Mouse (Mus musculus) heart, embryonic 13.5 days (tissue): Measurements from ENCODE around the gene Stmnd1. TPM values are rescaled to one million over a fixed set of nuclear protein-coding genes. Genes with fewer than 3 reads are reported as not detected.

Source experiments
- ATAC-seq: fragments of 200-750 bp; cut with Nextera tagmentation; 2 replicates; pipeline ENCODE4 v1.8.0; 2017; ENCODE audit warnings: moderate TSS enrichment; ENCODE audit not compliant: insufficient number of reproducible peaks, low FRiP score, low TSS enrichment; ENCODE audit errors: extremely low read depth
- H3K27ac ChIP-seq: fragments of 300-500 bp; sonication (generic); replicated peaks from 2 replicates; pipeline ENCODE4 v1.5.1; 2015; ENCODE audit warnings: moderate library complexity, mild to moderate bottlenecking, inconsistent platforms
- H3K27me3 ChIP-seq: fragments of 300-500 bp; sonication (generic); replicated peaks from 2 replicates; pipeline ENCODE4 v1.6.1; 2015; ENCODE audit warnings: mild to moderate bottlenecking, inconsistent platforms
- H3K36me3 ChIP-seq: fragments of 300-500 bp; sonication (generic); 2 replicates; pipeline ENCODE4 v1.6.1; 2015; ENCODE audit warnings: mild to moderate bottlenecking, inconsistent platforms
- H3K4me1 ChIP-seq: fragments of 300-500 bp; sonication (generic); 2 replicates; pipeline ENCODE4 v1.6.1; 2015; ENCODE audit warnings: inconsistent platforms
- H3K4me2 ChIP-seq: fragments of 300-500 bp; sonication (generic); 2 replicates; pipeline ENCODE4 v1.6.1; 2015; ENCODE audit warnings: inconsistent platforms, mild to moderate bottlenecking, moderate library complexity
- H3K4me3 ChIP-seq: fragments of 300-500 bp; sonication (generic); 2 replicates; pipeline ENCODE4 v1.5.1; 2015; ENCODE audit warnings: moderate library complexity, mild to moderate bottlenecking, inconsistent platforms
- H3K9ac ChIP-seq: fragments of 300-500 bp; sonication (generic); 2 replicates; pipeline ENCODE4 v1.6.1; 2015; ENCODE audit warnings: inconsistent platforms, mild to moderate bottlenecking, moderate library complexity
- H3K9me3 ChIP-seq: fragments of 300-500 bp; sonication (generic); 2 replicates; pipeline ENCODE4 v1.6.1; 2016; ENCODE audit warnings: inconsistent platforms
- WGBS: fragments of 180-500 bp; shearing (Covaris S2); methylation state at CpG from one replicate; pipeline ENCODE4 v1.1.7; 2015; ENCODE audit warnings: mixed read lengths; 5-methylcytosine and 5-hydroxymethylcytosine counted together
- polyA plus RNA-seq: library from polyadenylated mRNA; unstranded; fragments of >200 nt; fragmentation: Nextera tagmentation; extraction: Ambion mirVana; gene quantifications from 2 replicates; pipeline ENCODE4 v1.2.1, GENCODE M21; 2015

Gene Stmnd1
- polyA plus RNA-seq, 1 experiment from 2014 or later, result 0.17 TPM

- no peak for ATAC-seq
- 3% methylated on average over 4 of the region's 4 CpGs for WGBS
- no peaks in the 10 kb centered on the region for H3K9me3 ChIP-seq
- H3K4me1 ChIP-seq, result peaks cover 12% of the 10 kb centered on the region
- no peak overlapping the region for H3K4me3 ChIP-seq
- H3K27ac ChIP-seq, result no peak overlapping the region
- H3K36me3 ChIP-seq, result no peaks in the 10 kb centered on the region
- no peak overlapping the region for H3K9ac ChIP-seq
- H3K4me2 ChIP-seq, result no peak overlapping the region
- no peaks in the 10 kb centered on the region for H3K27me3 ChIP-seq
Measured at GRCm38 (mm10) chr13:46257847-46258246, 15.7 kb upstream of the Stmnd1 start.

DNA sequence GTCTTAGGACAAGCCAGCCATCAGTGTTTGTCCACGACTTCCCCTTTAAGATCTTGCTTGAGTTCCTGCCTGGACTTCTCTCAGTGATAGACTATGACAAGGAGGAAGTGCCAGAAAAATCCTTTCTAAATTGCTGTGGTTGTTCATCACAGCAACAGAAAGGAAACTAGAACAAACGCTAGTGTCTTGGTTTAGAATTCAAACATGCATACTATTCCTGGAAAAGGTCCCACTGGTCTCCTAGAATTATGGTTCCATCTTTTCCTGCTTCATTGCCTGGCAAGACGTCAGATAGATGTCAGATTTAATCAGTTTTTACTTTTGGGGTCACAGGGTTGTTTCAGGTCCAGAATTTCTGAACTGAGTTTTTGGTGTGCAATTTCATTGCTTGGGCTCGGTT lies 14.0 kb upstream of the Stmnd1 start:
- H3K9me3 ChIP-seq, result no peaks in the 10 kb centered on the region
- H3K4me1 ChIP-seq, result peaks cover 9% of the 10 kb centered on the region
- no peak overlapping the region for H3K4me3 ChIP-seq
- no peak overlapping the region for H3K4me2 ChIP-seq
- no peak overlapping the region for H3K27ac ChIP-seq
- no peaks in the 10 kb centered on the region for H3K27me3 ChIP-seq
- no peaks in the 10 kb centered on the region for H3K36me3 ChIP-seq
- H3K9ac ChIP-seq, result no peak overlapping the region
- no peak for ATAC-seq
- WGBS, result 52% methylated on average over 4 of the region's 4 CpGs

GRCm38 (mm10) chr13:46261244-46261643 lies 12.3 kb upstream of the Stmnd1 start:
- H3K9ac ChIP-seq, result no peak overlapping the region
- no peaks in the 10 kb centered on the region for H3K36me3 ChIP-seq
- no peaks in the 10 kb centered on the region for H3K27me3 ChIP-seq
- no peaks in the 10 kb centered on the region for H3K4me1 ChIP-seq
- 58% methylated on average over 3 of the region's 3 CpGs for WGBS
- no peak for ATAC-seq
- no peaks in the 10 kb centered on the region for H3K9me3 ChIP-seq
- no peak overlapping the region for H3K27ac ChIP-seq
- no peak overlapping the region for H3K4me2 ChIP-seq
- no peak overlapping the region for H3K4me3 ChIP-seq

- H3K4me2 ChIP-seq, result no peak overlapping the region
- no peaks in the 10 kb centered on the region for H3K27me3 ChIP-seq
- H3K36me3 ChIP-seq, result no peaks in the 10 kb centered on the region
- H3K4me1 ChIP-seq, result peaks cover 21% of the 10 kb centered on the region
- H3K9me3 ChIP-seq, result no peaks in the 10 kb centered on the region
- no peak overlapping the region for H3K4me3 ChIP-seq
- ATAC-seq, result no peak
- no peak overlapping the region; the same call in 1 of the 2 replicates for H3K27ac ChIP-seq
- H3K9ac ChIP-seq, result no peak overlapping the region
Measured at GRCm38 (mm10) chr13:46267783-46268182, 5.7 kb upstream of the Stmnd1 start.

DNA sequence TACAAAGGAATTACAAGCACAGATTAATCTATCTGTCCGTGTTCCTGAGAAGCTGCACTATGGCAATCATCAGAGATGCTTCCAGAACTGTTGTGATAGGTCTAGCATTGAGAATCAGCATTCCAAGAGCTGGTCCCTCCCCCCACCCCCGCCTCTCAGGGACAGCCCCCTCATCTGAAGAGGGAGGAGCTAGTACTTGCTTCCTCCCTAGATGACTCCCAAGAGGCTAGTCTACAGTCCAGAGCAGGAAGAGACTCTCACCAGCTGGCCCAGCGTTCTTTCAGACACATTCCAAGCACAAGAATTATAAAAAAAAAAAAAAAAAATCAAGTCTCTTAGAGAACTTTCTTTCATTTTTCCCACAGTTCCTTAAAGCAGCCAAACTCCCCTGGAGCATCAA lies 5.2 kb upstream of the Stmnd1 start:
- no peak for ATAC-seq

DNA sequence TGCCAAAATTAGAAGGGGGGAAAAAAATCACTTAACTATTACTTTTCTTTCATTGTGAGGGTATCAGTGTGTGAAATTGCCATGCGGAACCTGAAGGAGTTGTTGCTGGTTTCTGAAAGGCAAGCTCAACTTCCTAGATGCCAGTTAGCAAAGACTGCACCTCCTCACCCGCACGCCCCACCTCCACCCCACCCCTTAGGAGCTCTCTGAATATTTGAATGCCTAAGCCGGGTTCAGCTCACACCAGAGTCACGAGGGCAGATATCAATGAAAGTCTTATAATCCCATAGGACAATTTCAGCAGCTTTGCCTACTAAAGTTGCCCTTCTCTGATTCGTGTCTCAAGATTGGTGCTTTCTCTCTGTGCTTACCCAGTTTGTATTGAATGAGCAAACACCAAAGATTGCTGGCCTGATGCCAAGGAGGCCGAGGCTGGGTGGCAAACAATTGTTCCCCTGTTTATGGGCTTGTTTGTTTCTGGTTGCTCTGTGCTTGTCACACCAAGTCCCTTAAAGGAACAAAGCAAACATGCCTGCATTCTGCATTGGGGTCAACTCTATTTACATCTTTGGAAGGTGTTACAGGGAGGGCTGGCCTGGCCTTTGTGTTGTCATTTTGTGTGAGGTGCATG lies 4.6 kb upstream of the Stmnd1 start:
- H3K4me1 ChIP-seq, result peaks cover 31% of the 10 kb centered on the region
- no peak for ATAC-seq
- H3K27me3 ChIP-seq, result no peaks in the 10 kb centered on the region
- no peaks in the 10 kb centered on the region for H3K9me3 ChIP-seq
- H3K4me2 ChIP-seq, result no peak overlapping the region
- H3K36me3 ChIP-seq, result no peaks in the 10 kb centered on the region
- no peak overlapping the region for H3K9ac ChIP-seq
- 52% methylated on average over 7 of the region's 7 CpGs for WGBS
- no peak overlapping the region for H3K4me3 ChIP-seq
- no peak overlapping the region for H3K27ac ChIP-seq

More for the DNA sequence above, 5.2 kb upstream of the Stmnd1 start:
- no peak overlapping the region for H3K4me2 ChIP-seq
- no peaks in the 10 kb centered on the region for H3K9me3 ChIP-seq
- no peaks in the 10 kb centered on the region for H3K36me3 ChIP-seq
- H3K27ac ChIP-seq, result no peak overlapping the region; the same call in 1 of the 2 replicates
- 36% methylated on average over 3 of the region's 3 CpGs for WGBS
- H3K27me3 ChIP-seq, result no peaks in the 10 kb centered on the region
- no peak overlapping the region for H3K4me3 ChIP-seq
- peaks cover 26% of the 10 kb centered on the region for H3K4me1 ChIP-seq
- no peak overlapping the region for H3K9ac ChIP-seq

- Histone ChIP-seq H3K9me3 (no peaks in the 10 kb centered on the region), H3K9ac (peak overlapping the region; percentile 69), H3K36me3 (no peaks in the 10 kb centered on the region), H3K4me2 (peak overlapping the region; percentile 67), H3K27ac (peak overlapping the region; percentile 26), H3K4me1 (peaks cover 33% of the 10 kb centered on the region), H3K4me3 (peak overlapping the region; percentile 41), H3K27me3 (no peaks in the 10 kb centered on the region)
- 6% methylated on average over 16 of the region's 17 CpGs for WGBS
- ATAC-seq, result no peak
Measured at GRCm38 (mm10) chr13:46272811-46273452, 589 bp upstream of the Stmnd1 start.

DNA sequence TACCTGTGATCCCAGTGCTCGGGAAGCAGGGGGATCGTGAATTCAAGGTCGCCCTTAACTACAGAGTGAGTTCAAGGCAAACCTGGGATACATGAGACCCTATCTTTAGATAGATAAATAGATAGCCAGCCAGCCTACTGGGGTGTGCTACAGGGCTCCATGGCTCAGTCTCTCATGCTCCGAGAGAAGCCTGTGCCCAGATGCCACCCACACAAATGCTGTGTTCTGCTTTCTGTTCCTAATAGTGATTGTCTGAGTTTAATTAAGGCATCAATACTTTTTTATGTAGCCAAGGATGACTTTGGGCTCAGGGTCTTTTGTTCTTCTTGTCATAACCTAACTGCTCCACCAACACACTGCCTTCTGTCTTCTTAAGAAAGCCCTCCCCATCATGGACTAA lies 2.2 kb downstream of the Stmnd1 start:
- no peak overlapping the region for H3K27ac ChIP-seq
- peaks cover 18% of the 10 kb centered on the region for H3K4me1 ChIP-seq
- H3K9me3 ChIP-seq, result no peaks in the 10 kb centered on the region
- no peak overlapping the region for H3K4me3 ChIP-seq
- H3K9ac ChIP-seq, result no peak overlapping the region
- WGBS, result 84% methylated on average over 4 of the region's 4 CpGs
- no peak for ATAC-seq
- no peaks in the 10 kb centered on the region for H3K36me3 ChIP-seq
- no peak overlapping the region for H3K4me2 ChIP-seq
- no peaks in the 10 kb centered on the region for H3K27me3 ChIP-seq

- Histone ChIP-seq H3K4me2 (no peak overlapping the region), H3K4me3 (no peak overlapping the region), H3K9ac (no peak overlapping the region), H3K9me3 (no peaks in the 10 kb centered on the region), H3K27me3 (no peaks in the 10 kb centered on the region), H3K36me3 (no peaks in the 10 kb centered on the region), H3K27ac (no peak overlapping the region), H3K4me1 (no peaks in the 10 kb centered on the region)
- ATAC-seq, result no peak
- WGBS, result 81% methylated on average over 2 of the region's 2 CpGs
Measured at GRCm38 (mm10) chr13:46282543-46282942, 9.0 kb downstream of the Stmnd1 start.

DNA sequence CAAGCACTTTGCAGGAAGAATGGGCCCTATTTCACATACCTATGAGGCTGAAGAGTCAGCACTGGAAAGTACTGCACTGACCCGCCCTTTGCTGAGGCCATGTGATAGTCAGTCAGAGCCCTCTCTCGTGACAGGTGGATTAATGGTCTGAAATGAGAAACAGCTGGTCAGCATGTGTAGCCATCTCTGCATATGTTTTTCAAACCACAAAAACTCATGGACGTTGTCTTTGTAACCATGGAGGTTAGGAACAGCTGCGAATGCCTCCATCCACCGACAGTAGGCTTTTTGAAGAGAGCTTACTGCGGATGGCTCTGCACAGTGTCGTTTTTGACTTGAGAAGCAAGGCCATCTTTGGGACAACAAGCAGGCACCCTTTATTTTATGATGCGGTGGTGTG lies 14.3 kb downstream of the Stmnd1 start:
- no peaks in the 10 kb centered on the region for H3K27me3 ChIP-seq

DNA sequence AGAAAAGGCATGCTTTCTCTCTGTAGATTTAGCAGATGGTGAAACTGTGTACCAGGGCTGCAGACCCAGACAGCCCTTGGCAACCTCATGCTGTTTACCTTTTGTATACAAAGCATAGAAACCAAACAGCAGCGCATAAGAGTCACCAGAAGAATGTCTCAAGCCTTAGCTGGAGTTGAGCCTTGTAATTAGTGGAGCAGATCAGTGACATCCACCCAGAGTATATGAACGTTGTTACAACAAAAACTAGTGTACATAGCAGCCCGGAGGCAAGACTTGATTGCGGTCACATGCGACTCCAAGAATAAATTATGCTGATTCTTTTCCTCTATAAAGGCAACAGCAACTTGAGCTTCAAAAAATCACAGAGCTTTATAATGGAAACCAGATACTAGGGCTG lies 14.9 kb downstream of the Stmnd1 start:
- H3K27me3 ChIP-seq, result no peaks in the 10 kb centered on the region
- H3K27ac ChIP-seq, result no peak overlapping the region
- WGBS, result 80% methylated on average over 5 of the region's 5 CpGs
- H3K4me2 ChIP-seq, result no peak overlapping the region
- no peak overlapping the region for H3K9ac ChIP-seq
- H3K4me1 ChIP-seq, result no peaks in the 10 kb centered on the region
- no peaks in the 10 kb centered on the region for H3K9me3 ChIP-seq
- no peaks in the 10 kb centered on the region for H3K36me3 ChIP-seq
- no peak overlapping the region for H3K4me3 ChIP-seq
- no peak for ATAC-seq

More for the DNA sequence above, 14.3 kb downstream of the Stmnd1 start:
- no peaks in the 10 kb centered on the region for H3K36me3 ChIP-seq
- WGBS, result 67% methylated on average over 8 of the region's 8 CpGs
- H3K9me3 ChIP-seq, result no peaks in the 10 kb centered on the region
- no peaks in the 10 kb centered on the region for H3K4me1 ChIP-seq
- no peak overlapping the region for H3K9ac ChIP-seq
- no peak for ATAC-seq
- no peak overlapping the region for H3K4me3 ChIP-seq
- no peak overlapping the region for H3K27ac ChIP-seq
- no peak overlapping the region for H3K4me2 ChIP-seq

DNA sequence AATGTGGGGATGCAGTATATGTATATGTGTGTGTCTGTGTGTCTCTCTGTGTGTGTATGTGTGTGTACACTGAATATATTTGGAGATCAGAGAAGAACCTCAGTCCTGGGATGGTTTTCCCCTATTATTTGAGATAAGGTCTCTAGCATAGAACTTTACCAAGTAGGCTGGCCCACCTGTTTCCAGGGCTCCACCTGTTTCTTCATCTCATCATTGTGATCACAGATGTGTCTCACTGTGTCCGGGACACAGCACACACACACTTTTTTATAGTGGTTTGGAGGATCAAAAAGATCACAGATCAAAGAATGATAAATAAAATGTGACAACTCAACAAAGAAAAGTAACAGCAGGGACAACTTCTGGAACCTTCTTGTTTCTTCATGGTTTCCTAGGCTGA lies 17.0 kb downstream of the Stmnd1 start:
- H3K9ac ChIP-seq, result no peak overlapping the region
- H3K27ac ChIP-seq, result no peak overlapping the region
- ATAC-seq, result no peak
- no peak overlapping the region for H3K4me3 ChIP-seq
- 67% methylated on average over 1 of the region's 1 CpGs for WGBS
- H3K4me2 ChIP-seq, result no peak overlapping the region
- no peaks in the 10 kb centered on the region for H3K4me1 ChIP-seq
- H3K9me3 ChIP-seq, result no peaks in the 10 kb centered on the region
- no peaks in the 10 kb centered on the region for H3K27me3 ChIP-seq
- H3K36me3 ChIP-seq, result no peaks in the 10 kb centered on the region
